Mouse (Mus musculus) C2C12 (cell line): Measurements from ENCODE around the gene Gucy2d. TPM values are rescaled to one million over a fixed set of nuclear protein-coding genes. Genes with fewer than 3 reads are reported as not detected.

Experiments
- H3K27me3 ChIP-seq: one replicate; pipeline ENCODE4 v1.6.1; 2011; ENCODE audit not compliant: control insufficient read depth, insufficient read depth, insufficient read length
- H3K36me3 ChIP-seq: one replicate; pipeline ENCODE4 v1.6.1; 2011; ENCODE audit not compliant: control insufficient read depth, insufficient read depth
- H3K4me3 ChIP-seq: one replicate; pipeline ENCODE4 v1.5.1; 2011; ENCODE audit warnings: mild to moderate bottlenecking, control low read depth; ENCODE audit not compliant: poor library complexity, insufficient read depth, severe bottlenecking
- H3K79me2 ChIP-seq: one replicate; pipeline ENCODE4 v1.6.1; 2011; ENCODE audit not compliant: control insufficient read depth, insufficient read depth
- H3K79me3 ChIP-seq: one replicate; pipeline ENCODE4 v1.6.1; 2011; ENCODE audit warnings: low read depth, control low read depth
- H3ac ChIP-seq: one replicate; pipeline ENCODE3; 2011; ENCODE audit warnings: low read depth; ENCODE audit not compliant: control insufficient read depth, insufficient read length
- CEBPB ChIP-seq: IDR thresholded peaks from one replicate; pipeline ENCODE4 v1.6.1; 2011; ENCODE audit warnings: low read depth, mild to moderate bottlenecking, control low read depth, moderate library complexity
- CTCF ChIP-seq: IDR thresholded peaks from one replicate; pipeline ENCODE4 v1.5.1; 2011; ENCODE audit not compliant: control insufficient read depth, insufficient read depth, insufficient read length
- FOSL1 ChIP-seq: IDR thresholded peaks from one replicate; pipeline ENCODE4 v1.8.0; 2011; ENCODE audit warnings: mild to moderate bottlenecking, low read length; ENCODE audit not compliant: poor library complexity, insufficient read depth, severe bottlenecking
- MAX ChIP-seq: IDR thresholded peaks from one replicate; pipeline ENCODE4 v1.6.1; 2011; ENCODE audit warnings: mild to moderate bottlenecking, control low read depth
- MYOD1 ChIP-seq: IDR thresholded peaks from one replicate; pipeline ENCODE4 v1.6.1; 2011; ENCODE audit warnings: low read depth; ENCODE audit not compliant: control insufficient read depth, insufficient read length
- MYOG ChIP-seq: IDR thresholded peaks from one replicate; pipeline ENCODE4 v1.6.1; 2011; ENCODE audit not compliant: control insufficient read depth, insufficient read length; ENCODE audit errors: extremely low read depth
- USF1 ChIP-seq: IDR thresholded peaks from one replicate; pipeline ENCODE4 v1.6.1; 2011; ENCODE audit warnings: low read depth, mild to moderate bottlenecking, control low read depth, moderate library complexity
- polyA plus RNA-seq: library from polyadenylated mRNA; unstranded; fragments of >200 nt; fragmentation: generic; extraction: Trizol; gene quantifications from one replicate; pipeline ENCODE4 v1.2.1, GENCODE M21; 2012; ENCODE audit warnings: missing spikeins

The Gucy2d gene
- polyA plus RNA-seq, 1 experiment, result not detected

GRCm38 (mm10) chr7:98505664-98506063 lies 65.4 kb downstream of the Gucy2d start:
- Histone ChIP-seq H3K36me3 (no peaks in the 10 kb centered on the region), H3K4me3 (no peak overlapping the region), H3K27me3 (no peaks in the 10 kb centered on the region), H3K79me3 (no peaks in the 10 kb centered on the region), H3K79me2 (no peaks in the 10 kb centered on the region), H3ac (no peak overlapping the region)
- TF ChIP-seq CEBPB, result no peak
- TF ChIP-seq MYOD1, result no peak
- TF ChIP-seq FOSL1, result no peak
- TF ChIP-seq USF1, result no peak
- TF ChIP-seq CTCF, result no peak
- no peak for TF ChIP-seq MAX
- no peak for TF ChIP-seq MYOG

DNA sequence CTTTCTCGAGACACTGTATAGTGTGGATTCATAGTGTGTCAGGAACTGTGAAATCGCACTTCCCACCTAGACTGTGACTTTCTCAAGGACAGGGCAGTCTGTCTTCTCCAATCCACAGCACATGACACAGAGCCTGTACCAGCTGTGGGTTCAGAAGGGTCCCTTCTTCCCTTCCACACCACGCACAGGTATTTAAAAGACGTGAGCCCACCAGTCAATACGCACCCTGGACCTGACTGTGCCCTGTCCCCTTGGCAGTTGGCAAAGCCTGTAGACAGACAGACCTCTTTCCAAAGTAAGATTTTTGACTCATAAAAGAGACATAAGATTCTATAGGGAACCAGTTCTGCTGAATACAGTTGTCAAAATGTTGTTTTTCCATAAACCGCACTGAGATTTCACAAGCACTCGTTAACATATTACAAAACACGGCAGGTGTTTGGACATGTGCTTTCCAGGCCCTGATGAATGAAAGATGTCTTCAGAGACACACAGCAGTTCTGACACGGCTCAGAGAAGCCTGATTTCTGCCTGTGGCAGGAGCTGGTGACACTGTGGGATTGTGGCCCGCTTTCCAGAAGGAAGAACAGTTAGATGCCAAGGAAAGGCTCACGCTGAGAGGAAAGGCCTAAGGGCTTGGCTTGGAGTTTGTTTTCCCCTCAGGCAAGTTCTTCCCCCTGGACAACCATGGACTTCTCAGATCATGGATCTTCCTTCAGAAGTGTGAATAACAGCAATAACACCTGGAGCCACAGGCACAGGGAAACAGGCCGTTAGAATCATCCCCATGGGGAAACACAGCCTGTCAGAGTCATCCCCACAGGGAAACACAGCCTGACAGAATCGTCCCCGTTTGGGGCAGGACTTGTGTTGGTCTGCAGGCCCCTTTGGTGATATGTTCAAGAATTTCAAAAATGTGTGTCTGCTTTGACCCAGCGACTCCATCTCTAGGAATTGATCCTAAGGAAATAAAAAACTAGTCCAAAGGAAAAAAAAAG lies 71.0 kb downstream of the Gucy2d start:
- Histone ChIP-seq H3K79me3 (no peaks in the 10 kb centered on the region), H3K79me2 (no peaks in the 10 kb centered on the region), H3ac (no peak overlapping the region), H3K27me3 (no peaks in the 10 kb centered on the region), H3K4me3 (no peak overlapping the region), H3K36me3 (no peaks in the 10 kb centered on the region)
- TF ChIP-seq MYOD1 (no peak), CTCF (no peak), USF1 (no peak), CEBPB (no peak), FOSL1 (no peak), MYOG (no peak), MAX (no peak)

DNA sequence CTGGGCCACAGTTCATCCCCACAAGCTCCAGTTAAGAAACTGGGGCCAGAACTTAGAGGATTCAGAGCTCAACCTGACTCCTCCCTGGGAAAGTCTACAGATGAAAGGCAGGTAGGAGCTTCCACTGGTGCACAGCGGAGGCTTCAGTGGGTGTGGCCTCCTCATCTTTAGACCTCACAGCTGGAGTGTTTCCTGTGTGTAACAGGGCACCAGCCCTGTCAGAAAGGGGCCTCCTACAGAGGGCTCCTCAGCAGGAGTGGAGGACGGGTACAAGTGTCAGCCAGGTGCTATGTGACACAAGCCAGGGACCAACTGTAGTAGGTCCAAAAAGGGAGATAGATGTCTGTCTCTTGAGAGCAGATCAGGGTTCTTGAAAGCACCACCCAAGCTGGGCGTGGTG lies 73.0 kb downstream of the Gucy2d start:
- no peaks in the 10 kb centered on the region for H3K79me2 ChIP-seq
- H3K79me3 ChIP-seq, result no peaks in the 10 kb centered on the region
- no peak for TF ChIP-seq MYOD1
- TF ChIP-seq USF1, result no peak
- TF ChIP-seq MYOG, result no peak
- no peak for TF ChIP-seq CEBPB
- TF ChIP-seq CTCF, result no peak
- no peak for TF ChIP-seq FOSL1
- TF ChIP-seq MAX, result no peak
- no peaks in the 10 kb centered on the region for H3K36me3 ChIP-seq
- H3K27me3 ChIP-seq, result no peaks in the 10 kb centered on the region
- H3K4me3 ChIP-seq, result no peak overlapping the region
- H3ac ChIP-seq, result no peak overlapping the region

GRCm38 (mm10) chr7:98522576-98522975 lies 82.4 kb downstream of the Gucy2d start:
- Histone ChIP-seq H3K79me3 (no peaks in the 10 kb centered on the region), H3K27me3 (no peaks in the 10 kb centered on the region), H3K4me3 (no peak overlapping the region), H3ac (no peak overlapping the region), H3K79me2 (no peaks in the 10 kb centered on the region), H3K36me3 (no peaks in the 10 kb centered on the region)
- no peak for TF ChIP-seq USF1
- no peak for TF ChIP-seq CEBPB
- no peak for TF ChIP-seq MAX
- no peak for TF ChIP-seq CTCF

DNA sequence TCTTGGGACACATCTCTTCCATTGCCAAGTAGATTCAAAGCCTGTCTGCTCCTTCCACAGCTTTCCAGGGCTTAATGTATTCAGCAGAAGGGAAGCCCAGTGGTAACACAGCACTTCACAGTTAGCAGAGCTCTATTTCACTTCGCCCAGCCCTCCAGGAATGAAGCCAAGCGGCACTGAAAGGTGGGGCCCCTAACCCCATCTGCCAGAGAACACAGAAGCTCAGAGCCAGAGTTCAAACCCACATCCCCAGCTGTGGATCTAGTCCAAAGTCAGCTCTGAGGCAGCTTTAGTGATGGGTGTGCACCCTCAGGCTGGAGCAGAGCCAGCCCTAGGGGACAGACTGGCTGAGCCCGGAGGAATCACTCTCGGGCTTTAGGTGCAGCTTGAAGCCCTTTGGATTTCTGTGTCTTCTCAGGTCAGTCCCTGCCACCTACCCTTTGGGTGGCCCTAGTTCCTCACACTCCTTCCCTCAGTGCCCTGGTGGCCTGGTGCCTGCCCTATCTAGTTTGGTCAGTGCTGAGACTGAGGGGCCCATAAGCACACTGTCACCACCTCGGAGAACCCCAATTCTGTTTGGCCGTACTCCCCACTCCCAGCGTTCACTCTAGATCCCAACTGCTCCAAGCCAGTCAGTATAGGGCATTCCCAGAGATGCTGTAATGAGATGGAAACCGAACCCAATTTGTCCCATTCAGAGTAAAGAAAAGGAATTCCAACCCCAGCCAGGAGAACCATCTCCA lies 83.0 kb downstream of the Gucy2d start:
- Histone ChIP-seq H3K4me3 (no peak overlapping the region), H3K36me3 (no peaks in the 10 kb centered on the region), H3K79me3 (no peaks in the 10 kb centered on the region), H3K79me2 (no peaks in the 10 kb centered on the region), H3ac (no peak overlapping the region), H3K27me3 (no peaks in the 10 kb centered on the region)
- TF ChIP-seq FOSL1 (no peak), MYOD1 (no peak), CTCF (no peak)
